Mouse (Mus musculus): ENCODE data around the gene Lpp.

DNA sequence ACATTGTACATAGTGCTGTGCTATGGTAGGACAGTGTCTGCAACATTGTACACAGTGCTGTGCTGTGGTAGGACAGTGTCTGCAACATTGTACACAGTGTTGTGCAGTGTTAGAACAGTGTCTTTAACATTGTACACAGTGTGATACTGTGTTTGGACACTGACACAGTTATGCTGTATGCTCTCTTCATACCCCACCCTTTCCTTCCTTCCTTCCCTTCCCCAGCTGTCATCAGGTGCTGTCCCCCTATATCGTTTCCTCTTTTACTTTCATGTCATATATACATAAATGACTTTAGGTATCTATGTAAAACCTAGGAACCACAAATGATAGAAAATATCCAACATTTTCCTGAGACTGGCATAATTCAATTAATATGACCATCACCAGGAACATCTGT, 53.1 kb downstream of the Lpp start:
- TF ChIP-seq CTCF (IDR thresholded peaks at IDR 0.05; ENCODE audit: insufficient read depth, low read depth, low read length) = no peak
- TF ChIP-seq POLR2A (IDR thresholded peaks at IDR 0.05; ENCODE audit: insufficient read depth, low read depth, low read length) = no peak
